Mouse (Mus musculus): ENCODE data around the gene Ythdf2. TPM values are rescaled to one million over a fixed set of nuclear protein-coding genes. Genes with fewer than 3 reads are reported as not detected.

Gene Ythdf2
- 72.5 and 77.9 TPM in 2 replicates for polyA plus RNA-seq (2014; fragmentation: Nextera tagmentation; extraction: Ambion mirVana)

- Histone ChIP-seq H3K36me3 (ENCODE audit: control insufficient read depth, insufficient read depth, low read length) (peaks cover 13% of the 10 kb centered on the region), H3K27ac (ENCODE audit: low read depth, low read length) (peak within 1 kb of the TSS; percentile 91), H3K9ac (ENCODE audit: low read depth, low read length) (peak within 1 kb of the TSS; percentile 99), H3K4me1 (ENCODE audit: control insufficient read depth, insufficient read depth, low read length) (peaks cover 18% of the 10 kb centered on the region), H3K4me3 (ENCODE audit: low read depth, low read length) (peak within 1 kb of the TSS; percentile 99), H3K27me3 (ENCODE audit: control insufficient read depth, insufficient read depth, low read length) (no peaks in the 10 kb centered on the region), H3K9me3 (replicated peaks; ENCODE audit: control insufficient read depth, low read length) (no peaks in the 10 kb centered on the region), H3K4me2 (peak within 1 kb of the TSS; percentile 80)
- ATAC-seq (replicated peaks; ENCODE audit: insufficient number of reproducible peaks, low FRiP score, low TSS enrichment), result peak; percentile 97
- WGBS (ENCODE audit: insufficient replicate concordance), result 2% methylated on average over 77 of the region's 78 CpGs
Observed at GRCm38 (mm10) chr4:132211953-132212734, at the start of gene Ythdf2. Gene Ythdf2 (minus strand): TSS chr4:132212303.

GRCm38 (mm10) chr4:132260404-132261379 lies 48.6 kb upstream of the Ythdf2 start:
- Histone ChIP-seq H3K4me3 (ENCODE audit: low read depth, low read length) (peak overlapping the region; percentile 93), H3K27me3 (ENCODE audit: control insufficient read depth, insufficient read depth, low read length) (no peaks in the 10 kb centered on the region), H3K9ac (ENCODE audit: low read depth, low read length) (peak overlapping the region; percentile 98), H3K4me2 (peak overlapping the region; percentile 91), H3K36me3 (ENCODE audit: control insufficient read depth, insufficient read depth, low read length) (no peaks in the 10 kb centered on the region), H3K4me1 (ENCODE audit: control insufficient read depth, insufficient read depth, low read length) (peaks cover 23% of the 10 kb centered on the region), H3K27ac (ENCODE audit: low read depth, low read length) (peak overlapping the region; percentile 97), H3K9me3 (replicated peaks; ENCODE audit: control insufficient read depth, low read length) (no peaks in the 10 kb centered on the region)
- ATAC-seq (replicated peaks; ENCODE audit: insufficient number of reproducible peaks, low FRiP score, low TSS enrichment), result peak; percentile 70
- WGBS (ENCODE audit: insufficient replicate concordance), result 5% methylated on average over 27 of the region's 64 CpGs

- no peaks in the 10 kb centered on the region for H3K36me3 ChIP-seq (ENCODE audit: control insufficient read depth, insufficient read depth, low read length)
- 70% methylated on average over 4 of the region's 4 CpGs for WGBS (ENCODE audit: insufficient replicate concordance)
- no peak for ATAC-seq (replicated peaks; ENCODE audit: insufficient number of reproducible peaks, low FRiP score, low TSS enrichment)
- H3K4me3 ChIP-seq (ENCODE audit: low read depth, low read length), result no peak overlapping the region
- no peak overlapping the region for H3K27ac ChIP-seq (ENCODE audit: low read depth, low read length)
- H3K9ac ChIP-seq (ENCODE audit: low read depth, low read length), result peak overlapping the region; percentile 24; the same call in 1 of the 2 replicates
- peaks cover 26% of the 10 kb centered on the region for H3K4me1 ChIP-seq (ENCODE audit: control insufficient read depth, insufficient read depth, low read length)
- no peaks in the 10 kb centered on the region for H3K9me3 ChIP-seq (replicated peaks; ENCODE audit: control insufficient read depth, low read length)
- no peaks in the 10 kb centered on the region for H3K27me3 ChIP-seq (ENCODE audit: control insufficient read depth, insufficient read depth, low read length)
- H3K4me2 ChIP-seq, result peak overlapping the region; percentile 91; the same call in 1 of the 2 replicates
Observed at GRCm38 (mm10) chr4:132259248-132259647, 47.1 kb upstream of the Ythdf2 start.

- Histone ChIP-seq H3K4me1 (ENCODE audit: control insufficient read depth, insufficient read depth, low read length) (peaks cover 37% of the 10 kb centered on the region), H3K4me3 (ENCODE audit: low read depth, low read length) (no peak overlapping the region), H3K9ac (ENCODE audit: low read depth, low read length) (no peak overlapping the region), H3K9me3 (replicated peaks; ENCODE audit: control insufficient read depth, low read length) (no peaks in the 10 kb centered on the region), H3K4me2 (no peak overlapping the region), H3K27ac (ENCODE audit: low read depth, low read length) (no peak overlapping the region), H3K36me3 (ENCODE audit: control insufficient read depth, insufficient read depth, low read length) (0 out of 2 replicates have a peak, but pooled peaks cover 6% of the 10 kb centered on the region), H3K27me3 (ENCODE audit: control insufficient read depth, insufficient read depth, low read length) (no peaks in the 10 kb centered on the region)
- ATAC-seq (replicated peaks; ENCODE audit: insufficient number of reproducible peaks, low FRiP score, low TSS enrichment), result no peak
- 83% methylated on average over 3 of the region's 3 CpGs for WGBS (ENCODE audit: insufficient replicate concordance)
Observed at GRCm38 (mm10) chr4:132256384-132256783, 44.3 kb upstream of the Ythdf2 start.

- no peak for ATAC-seq (replicated peaks; ENCODE audit: insufficient number of reproducible peaks, low FRiP score, low TSS enrichment)
- Histone ChIP-seq H3K4me3 (ENCODE audit: low read depth, low read length) (no peak overlapping the region), H3K9me3 (replicated peaks; ENCODE audit: control insufficient read depth, low read length) (no peaks in the 10 kb centered on the region), H3K36me3 (ENCODE audit: control insufficient read depth, insufficient read depth, low read length) (peaks cover 17% of the 10 kb centered on the region; the same call in 1 of the 2 replicates), H3K27me3 (ENCODE audit: control insufficient read depth, insufficient read depth, low read length) (no peaks in the 10 kb centered on the region), H3K27ac (ENCODE audit: low read depth, low read length) (no peak overlapping the region), H3K4me2 (no peak overlapping the region), H3K4me1 (ENCODE audit: control insufficient read depth, insufficient read depth, low read length) (peaks cover 34% of the 10 kb centered on the region), H3K9ac (ENCODE audit: low read depth, low read length) (no peak overlapping the region)
- WGBS (ENCODE audit: insufficient replicate concordance), result 70% methylated on average over 3 of the region's 3 CpGs
Observed at GRCm38 (mm10) chr4:132254986-132255385, 42.9 kb upstream of the Ythdf2 start.

GRCm38 (mm10) chr4:132253622-132254021 lies 41.5 kb upstream of the Ythdf2 start:
- Histone ChIP-seq H3K9ac (ENCODE audit: low read depth, low read length) (no peak overlapping the region), H3K4me3 (ENCODE audit: low read depth, low read length) (no peak overlapping the region), H3K4me2 (no peak overlapping the region), H3K9me3 (replicated peaks; ENCODE audit: control insufficient read depth, low read length) (no peaks in the 10 kb centered on the region), H3K4me1 (ENCODE audit: control insufficient read depth, insufficient read depth, low read length) (peaks cover 21% of the 10 kb centered on the region), H3K36me3 (ENCODE audit: control insufficient read depth, insufficient read depth, low read length) (peaks cover 22% of the 10 kb centered on the region), H3K27ac (ENCODE audit: low read depth, low read length) (peak overlapping the region; percentile 4; the same call in 1 of the 2 replicates), H3K27me3 (ENCODE audit: control insufficient read depth, insufficient read depth, low read length) (no peaks in the 10 kb centered on the region)
- 47% methylated on average over 2 of the region's 2 CpGs for WGBS (ENCODE audit: insufficient replicate concordance)
- no peak for ATAC-seq (replicated peaks; ENCODE audit: insufficient number of reproducible peaks, low FRiP score, low TSS enrichment)

- Histone ChIP-seq H3K4me3 (ENCODE audit: low read depth, low read length) (no peak overlapping the region), H3K36me3 (ENCODE audit: control insufficient read depth, insufficient read depth, low read length) (peaks cover 24% of the 10 kb centered on the region), H3K4me2 (no peak overlapping the region), H3K9me3 (replicated peaks; ENCODE audit: control insufficient read depth, low read length) (no peaks in the 10 kb centered on the region), H3K27me3 (ENCODE audit: control insufficient read depth, insufficient read depth, low read length) (no peaks in the 10 kb centered on the region), H3K9ac (ENCODE audit: low read depth, low read length) (no peak overlapping the region), H3K27ac (ENCODE audit: low read depth, low read length) (0 out of 2 replicates have a peak overlapping the region, but pooled peaks have one; percentile 4), H3K4me1 (ENCODE audit: control insufficient read depth, insufficient read depth, low read length) (peaks cover 19% of the 10 kb centered on the region)
- no peak for ATAC-seq (replicated peaks; ENCODE audit: insufficient number of reproducible peaks, low FRiP score, low TSS enrichment)
- 81% methylated on average over 8 of the region's 8 CpGs for WGBS (ENCODE audit: insufficient replicate concordance)
Observed at GRCm38 (mm10) chr4:132253128-132253527, 41.0 kb upstream of the Ythdf2 start.

GRCm38 (mm10) chr4:132251596-132251995 lies 39.5 kb upstream of the Ythdf2 start:
- H3K9me3 ChIP-seq (replicated peaks; ENCODE audit: control insufficient read depth, low read length), result no peaks in the 10 kb centered on the region
- 87% methylated on average over 9 of the region's 9 CpGs for WGBS (ENCODE audit: insufficient replicate concordance)
- H3K27me3 ChIP-seq (ENCODE audit: control insufficient read depth, insufficient read depth, low read length), result no peaks in the 10 kb centered on the region
- no peak for ATAC-seq (replicated peaks; ENCODE audit: insufficient number of reproducible peaks, low FRiP score, low TSS enrichment)
- peaks cover 17% of the 10 kb centered on the region for H3K4me1 ChIP-seq (ENCODE audit: control insufficient read depth, insufficient read depth, low read length)
- H3K27ac ChIP-seq (ENCODE audit: low read depth, low read length), result no peak overlapping the region
- no peak overlapping the region for H3K4me3 ChIP-seq (ENCODE audit: low read depth, low read length)
- H3K9ac ChIP-seq (ENCODE audit: low read depth, low read length), result no peak overlapping the region
- H3K4me2 ChIP-seq, result no peak overlapping the region
- peaks cover 28% of the 10 kb centered on the region for H3K36me3 ChIP-seq (ENCODE audit: control insufficient read depth, insufficient read depth, low read length)

Data from heart, embryonic 11.5 days (tissue).